Mouse (Mus musculus) midbrain, embryonic 14.5 days (tissue): ENCODE results near the gene Uggt1. TPM values are rescaled to one million over a fixed set of nuclear protein-coding genes. Genes with fewer than 3 reads are reported as not detected.

Experiments
- ATAC-seq: fragments of 200-750 bp; cut with Nextera tagmentation; 2 replicates; pipeline ENCODE4 v1.8.0; 2017; ENCODE audit warnings: moderate number of reproducible peaks, moderate library complexity; ENCODE audit not compliant: low FRiP score, low TSS enrichment
- DNase-seq: peaks from one replicate; pipeline ENCODE4 v3.0.0-alpha.2; 2015
- H3K27ac ChIP-seq: fragments of 300-500 bp; sonication (generic); replicated peaks from 2 replicates; pipeline ENCODE4 v1.5.1; 2014; ENCODE audit warnings: mild to moderate bottlenecking, low read depth, low read length, moderate library complexity
- H3K27me3 ChIP-seq: fragments of 300-500 bp; sonication (generic); 2 replicates; pipeline ENCODE4 v1.6.1; 2014; ENCODE audit warnings: low read length, control low read depth, mixed read lengths; ENCODE audit not compliant: control insufficient read depth, insufficient read depth
- H3K36me3 ChIP-seq: fragments of 300-500 bp; sonication (generic); 2 replicates; pipeline ENCODE4 v1.6.1; 2014; ENCODE audit warnings: low read length, control low read depth; ENCODE audit not compliant: control insufficient read depth, insufficient read depth
- H3K4me1 ChIP-seq: fragments of 300-500 bp; sonication (generic); 2 replicates; pipeline ENCODE4 v1.6.1; 2014; ENCODE audit warnings: mild to moderate bottlenecking, antibody characterized with exemption, low read length, control low read depth; ENCODE audit not compliant: control insufficient read depth, insufficient read depth
- H3K4me2 ChIP-seq: fragments of 300-500 bp; sonication (generic); 2 replicates; pipeline ENCODE4 v1.6.1; 2014; ENCODE audit warnings: mild to moderate bottlenecking, low read length, moderate library complexity
- H3K4me3 ChIP-seq: fragments of 300-500 bp; sonication (generic); replicated peaks from 2 replicates; pipeline ENCODE4 v1.5.1; 2014; ENCODE audit warnings: low read depth, low read length
- H3K9ac ChIP-seq: fragments of 300-500 bp; sonication (generic); replicated peaks from 2 replicates; pipeline ENCODE4 v1.6.1; 2014; ENCODE audit warnings: mild to moderate bottlenecking, low read length, moderate library complexity
- H3K9me3 ChIP-seq: fragments of 300-500 bp; sonication (generic); 2 replicates; pipeline ENCODE4 v1.6.1; 2016; ENCODE audit warnings: low read length, control low read depth, mixed read lengths; ENCODE audit not compliant: control insufficient read depth
- WGBS: fragments of 180-500 bp; shearing (Covaris S2); extraction: QIAGEN DNeasy Blood & Tissue Kit; methylation state at CpG from one replicate; pipeline ENCODE4 v1.1.7; 2014; 5-methylcytosine and 5-hydroxymethylcytosine counted together
- polyA plus RNA-seq: library from polyadenylated mRNA; unstranded; fragments of >200 nt; fragmentation: Nextera tagmentation; extraction: Ambion mirVana; gene quantifications from 2 replicates; pipeline ENCODE4 v1.2.1, GENCODE M21; 2014

Uggt1 gene
- polyA plus RNA-seq, 1 experiment from 2014 or later = 73.8 TPM

- H3K27me3 ChIP-seq = no peaks in the 10 kb centered on the region
- no peaks in the 10 kb centered on the region for H3K4me1 ChIP-seq
- DNase-seq = peak; percentile 83
- no peak overlapping the region for H3K4me2 ChIP-seq
- no peak overlapping the region for H3K9ac ChIP-seq
- no peak overlapping the region for H3K27ac ChIP-seq
- no peak overlapping the region for H3K4me3 ChIP-seq
- 0 out of 2 replicates have a peak, but pooled peaks have one; percentile 34 for ATAC-seq
- no peaks in the 10 kb centered on the region for H3K9me3 ChIP-seq
- H3K36me3 ChIP-seq = no peaks in the 10 kb centered on the region
- 1% methylated on average over 3 of the region's 3 CpGs for WGBS
Observed at GRCm38 (mm10) chr1:36134584-36134983, 109.9 kb downstream of the Uggt1 start.

- WGBS = 85% methylated on average over 3 of the region's 3 CpGs
- Histone ChIP-seq H3K27me3 (no peaks in the 10 kb centered on the region), H3K9me3 (no peaks in the 10 kb centered on the region), H3K27ac (no peak overlapping the region), H3K9ac (no peak overlapping the region), H3K36me3 (no peaks in the 10 kb centered on the region), H3K4me1 (no peaks in the 10 kb centered on the region), H3K4me3 (no peak overlapping the region), H3K4me2 (no peak overlapping the region)
- ATAC-seq (no peak), DNase-seq (no peak)
Observed at GRCm38 (mm10) chr1:36133647-36134046, 110.9 kb downstream of the Uggt1 start.

GRCm38 (mm10) chr1:36133041-36133440, 111.5 kb downstream of the Uggt1 start:
- H3K27ac ChIP-seq = no peak overlapping the region
- no peak overlapping the region for H3K4me3 ChIP-seq
- H3K9me3 ChIP-seq = no peaks in the 10 kb centered on the region
- ATAC-seq (no peak), DNase-seq (no peak)
- H3K27me3 ChIP-seq = no peaks in the 10 kb centered on the region
- H3K36me3 ChIP-seq = no peaks in the 10 kb centered on the region
- no peak overlapping the region for H3K4me2 ChIP-seq
- H3K9ac ChIP-seq = no peak overlapping the region
- 72% methylated on average over 8 of the region's 8 CpGs for WGBS
- H3K4me1 ChIP-seq = no peaks in the 10 kb centered on the region

- Histone ChIP-seq H3K4me3 (no peak overlapping the region), H3K4me1 (no peaks in the 10 kb centered on the region), H3K27me3 (no peaks in the 10 kb centered on the region), H3K4me2 (no peak overlapping the region), H3K36me3 (no peaks in the 10 kb centered on the region), H3K27ac (no peak overlapping the region), H3K9ac (no peak overlapping the region), H3K9me3 (no peaks in the 10 kb centered on the region)
- ATAC-seq = no peak
- 63% methylated on average over 4 of the region's 4 CpGs for WGBS
- no peak for DNase-seq
Observed at GRCm38 (mm10) chr1:36132211-36132610, 112.3 kb downstream of the Uggt1 start.

GRCm38 (mm10) chr1:36131766-36132165, 112.8 kb downstream of the Uggt1 start:
- DNase-seq (peak; percentile 15), ATAC-seq (no peak)
- WGBS = 71% methylated on average over 8 of the region's 8 CpGs

GRCm38 (mm10) chr1:36131154-36131553, 113.4 kb downstream of the Uggt1 start:
- no peaks in the 10 kb centered on the region for H3K9me3 ChIP-seq
- H3K36me3 ChIP-seq = no peaks in the 10 kb centered on the region
- no peaks in the 10 kb centered on the region for H3K4me1 ChIP-seq
- no peak overlapping the region for H3K4me3 ChIP-seq
- WGBS = 62% methylated on average over 4 of the region's 4 CpGs
- no peak overlapping the region for H3K4me2 ChIP-seq
- no peaks in the 10 kb centered on the region for H3K27me3 ChIP-seq
- H3K27ac ChIP-seq = no peak overlapping the region
- ATAC-seq (no peak), DNase-seq (no peak)
- H3K9ac ChIP-seq = no peak overlapping the region

More at GRCm38 (mm10) chr1:36131766-36132165, 112.8 kb downstream of the Uggt1 start:
- Histone ChIP-seq H3K4me1 (no peaks in the 10 kb centered on the region), H3K4me2 (no peak overlapping the region), H3K9ac (no peak overlapping the region), H3K9me3 (no peaks in the 10 kb centered on the region), H3K4me3 (no peak overlapping the region), H3K27me3 (no peaks in the 10 kb centered on the region), H3K36me3 (no peaks in the 10 kb centered on the region), H3K27ac (no peak overlapping the region)

- DNase-seq (no peak), ATAC-seq (no peak)
- Histone ChIP-seq H3K9me3 (no peaks in the 10 kb centered on the region), H3K4me3 (no peak overlapping the region), H3K36me3 (no peaks in the 10 kb centered on the region), H3K4me1 (no peaks in the 10 kb centered on the region), H3K9ac (no peak overlapping the region), H3K27ac (no peak overlapping the region), H3K4me2 (no peak overlapping the region), H3K27me3 (no peaks in the 10 kb centered on the region)
- WGBS = 93% methylated on average over 4 of the region's 4 CpGs
Observed at GRCm38 (mm10) chr1:36130307-36131035, 114.0 kb downstream of the Uggt1 start.

- 95% methylated on average over 8 of the region's 8 CpGs for WGBS
Observed at GRCm38 (mm10) chr1:36129881-36130280, 114.6 kb downstream of the Uggt1 start.

GRCm38 (mm10) chr1:36129126-36129525, 115.4 kb downstream of the Uggt1 start:
- 66% methylated on average over 4 of the region's 4 CpGs for WGBS
- no peak for DNase-seq

More at GRCm38 (mm10) chr1:36129881-36130280, 114.6 kb downstream of the Uggt1 start:
- no peak overlapping the region for H3K4me2 ChIP-seq
- no peak for DNase-seq
- no peak overlapping the region for H3K9ac ChIP-seq
- H3K36me3 ChIP-seq = no peaks in the 10 kb centered on the region
- H3K4me1 ChIP-seq = no peaks in the 10 kb centered on the region
- no peak for ATAC-seq
- H3K27ac ChIP-seq = no peak overlapping the region
- H3K4me3 ChIP-seq = no peak overlapping the region
- no peaks in the 10 kb centered on the region for H3K27me3 ChIP-seq
- H3K9me3 ChIP-seq = no peaks in the 10 kb centered on the region

More at GRCm38 (mm10) chr1:36129126-36129525, 115.4 kb downstream of the Uggt1 start:
- Histone ChIP-seq H3K36me3 (no peaks in the 10 kb centered on the region), H3K4me1 (no peaks in the 10 kb centered on the region), H3K27me3 (no peaks in the 10 kb centered on the region), H3K4me2 (no peak overlapping the region), H3K27ac (no peak overlapping the region), H3K4me3 (no peak overlapping the region), H3K9me3 (no peaks in the 10 kb centered on the region), H3K9ac (no peak overlapping the region)
- ATAC-seq = no peak
